Mouse (Mus musculus): ENCODE measurements around the gene Il6st.

DNA sequence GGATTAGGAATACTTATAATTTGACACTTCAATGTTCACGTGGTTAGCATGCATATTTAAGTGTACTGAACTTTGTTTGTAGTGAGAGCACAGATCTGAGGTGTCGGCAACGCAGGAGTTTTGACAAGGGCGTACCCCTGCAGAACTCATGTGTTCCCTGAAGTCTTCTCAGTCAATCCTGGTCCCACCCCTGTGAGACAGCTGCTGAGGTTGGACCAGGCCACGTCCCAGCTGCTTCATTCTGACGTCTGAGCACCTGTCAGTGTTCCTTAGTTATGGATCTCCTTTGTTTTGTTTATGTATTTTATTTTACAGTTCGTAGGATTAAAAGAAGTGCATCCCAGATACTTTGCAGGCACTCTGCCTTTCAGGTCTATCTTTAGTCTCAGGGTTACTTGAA lies 19.1 kb downstream of the Il6st start:
- TF ChIP-seq CTCF (IDR thresholded peaks at IDR 0.05) (no peak), POLR2A (IDR thresholded peaks at IDR 0.05; ENCODE audit: insufficient read depth, low read depth, low read length) (no peak)

Data from heart, adult 2 months (tissue).